Mouse (Mus musculus) neural tube, embryonic 11.5 days (tissue): Measurements from ENCODE around the gene Myo18a. TPM values are rescaled to one million over a fixed set of nuclear protein-coding genes. Genes with fewer than 3 reads are reported as not detected.
A peak's percentile ranks its signal among the peaks of the same experiment; 100 is the strongest.

Experiments
- ATAC-seq: fragments of 200-750 bp; cut with Nextera tagmentation; 2 replicates; pipeline ENCODE4 v1.8.0; 2017; ENCODE audit warnings: moderate number of reproducible peaks, mild to moderate bottlenecking, moderate TSS enrichment, moderate library complexity; ENCODE audit not compliant: insufficient read depth, low FRiP score, low TSS enrichment
- DNase-seq: peaks from one replicate; pipeline ENCODE4 v3.0.0-alpha.2; 2015; ENCODE audit warnings: low spot score
- H3K27ac ChIP-seq: fragments of 300-500 bp; sonication (generic); 2 replicates; pipeline ENCODE4 v1.5.1; 2014; ENCODE audit warnings: low read depth, mild to moderate bottlenecking, low read length
- H3K27me3 ChIP-seq: fragments of 300-500 bp; sonication (generic); 2 replicates; pipeline ENCODE4 v1.6.1; 2014; ENCODE audit warnings: mild to moderate bottlenecking, low read length, mixed read lengths; ENCODE audit not compliant: control insufficient read depth, insufficient read depth
- H3K36me3 ChIP-seq: fragments of 300-500 bp; sonication (generic); 2 replicates; pipeline ENCODE4 v1.6.1; 2014; ENCODE audit warnings: mild to moderate bottlenecking, low read length, moderate library complexity, mixed read lengths; ENCODE audit not compliant: control insufficient read depth, insufficient read depth
- H3K4me1 ChIP-seq: fragments of 300-500 bp; sonication (generic); 2 replicates; pipeline ENCODE4 v1.6.1; 2014; ENCODE audit warnings: low read length, mixed read lengths; ENCODE audit not compliant: control insufficient read depth, insufficient read depth
- H3K4me2 ChIP-seq: fragments of 300-500 bp; sonication (generic); 2 replicates; pipeline ENCODE4 v1.6.1; 2014; ENCODE audit warnings: low read depth, mild to moderate bottlenecking, moderate library complexity
- H3K4me3 ChIP-seq: fragments of 300-500 bp; sonication (generic); 2 replicates; pipeline ENCODE4 v1.5.1; 2014; ENCODE audit warnings: low read depth, low read length
- H3K9ac ChIP-seq: fragments of 300-500 bp; sonication (generic); 2 replicates; pipeline ENCODE4 v1.6.1; 2014; ENCODE audit warnings: mild to moderate bottlenecking, low read length
- H3K9me3 ChIP-seq: fragments of 300-500 bp; sonication (generic); 2 replicates; pipeline ENCODE4 v1.6.1; 2016; ENCODE audit warnings: low read length; ENCODE audit not compliant: control insufficient read depth
- WGBS: fragments of 180-500 bp; shearing (Covaris S2); extraction: QIAGEN DNeasy Blood & Tissue Kit; methylation state at CpG from one replicate; pipeline ENCODE4 v1.1.7; 2014; 5-methylcytosine and 5-hydroxymethylcytosine counted together
- polyA plus RNA-seq: library from polyadenylated mRNA; unstranded; fragments of >200 nt; fragmentation: Nextera tagmentation; extraction: Ambion mirVana; gene quantifications from 2 replicates; pipeline ENCODE4 v1.2.1, GENCODE M21; 2014

The Myo18a gene
- polyA plus RNA-seq, 1 experiment from 2014 or later = 31.3 TPM

DNA sequence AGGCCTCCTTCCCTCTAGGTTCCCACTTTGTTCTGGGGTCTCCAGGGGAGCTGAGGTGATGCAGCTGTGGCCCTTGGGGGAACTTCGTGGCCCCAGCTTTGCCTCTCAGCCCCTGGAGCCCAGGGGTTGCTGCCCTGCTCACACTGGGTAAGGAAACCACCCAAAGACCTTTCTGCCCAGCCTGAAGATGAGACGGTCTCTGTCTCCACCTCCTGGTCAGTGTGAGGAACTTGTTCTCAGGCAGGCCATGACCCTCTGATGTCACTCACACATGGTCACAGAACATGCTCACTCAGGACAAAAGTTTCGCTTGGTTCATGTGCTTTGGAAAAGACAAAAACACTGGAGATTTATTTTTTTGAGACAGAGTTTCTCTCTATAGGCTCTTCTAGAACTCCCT, 53.0 kb downstream of the Myo18a start:
- H3K9me3 ChIP-seq = no peaks in the 10 kb centered on the region
- no peak overlapping the region for H3K4me2 ChIP-seq
- H3K9ac ChIP-seq = no peak overlapping the region
- no peaks in the 10 kb centered on the region for H3K27me3 ChIP-seq
- peaks cover 3% of the 10 kb centered on the region; the same call in 1 of the 2 replicates for H3K36me3 ChIP-seq
- 26% methylated on average over 3 of the region's 3 CpGs for WGBS
- no peak for ATAC-seq
- DNase-seq = peak; percentile 70
- no peaks in the 10 kb centered on the region for H3K4me1 ChIP-seq
- no peak overlapping the region for H3K27ac ChIP-seq
- no peak overlapping the region for H3K4me3 ChIP-seq

DNA sequence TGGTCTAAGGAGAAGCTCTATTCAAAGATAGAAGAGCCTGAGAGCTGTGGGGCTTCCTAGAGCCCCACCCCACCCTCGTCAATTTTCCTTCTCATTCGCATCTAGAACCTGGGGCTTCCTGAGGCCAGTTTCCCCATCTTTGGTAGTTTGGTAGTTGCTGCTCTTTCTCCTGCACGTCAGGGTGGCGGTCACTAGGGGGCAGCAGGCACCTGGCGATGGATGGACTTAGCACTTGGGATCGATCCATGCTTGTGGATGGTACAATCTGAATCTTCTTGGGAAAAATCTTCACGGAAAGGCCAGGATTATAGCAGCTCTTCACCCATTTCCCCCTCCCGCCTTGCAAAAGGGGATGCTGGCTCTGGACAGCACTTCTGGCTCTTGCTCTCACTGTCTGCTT, 58.6 kb downstream of the Myo18a start:
- no peak overlapping the region for H3K4me3 ChIP-seq
- H3K9ac ChIP-seq = no peak overlapping the region
- no peak for ATAC-seq
- H3K27ac ChIP-seq = no peak overlapping the region
- WGBS = 17% methylated on average over 8 of the region's 8 CpGs
- H3K9me3 ChIP-seq = no peaks in the 10 kb centered on the region
- H3K4me2 ChIP-seq = no peak overlapping the region
- peak; percentile 72 for DNase-seq
- H3K27me3 ChIP-seq = 0 out of 2 replicates have a peak, but pooled peaks cover 3% of the 10 kb centered on the region
- peaks cover 6% of the 10 kb centered on the region; the same call in 1 of the 2 replicates for H3K36me3 ChIP-seq
- no peaks in the 10 kb centered on the region for H3K4me1 ChIP-seq

DNA sequence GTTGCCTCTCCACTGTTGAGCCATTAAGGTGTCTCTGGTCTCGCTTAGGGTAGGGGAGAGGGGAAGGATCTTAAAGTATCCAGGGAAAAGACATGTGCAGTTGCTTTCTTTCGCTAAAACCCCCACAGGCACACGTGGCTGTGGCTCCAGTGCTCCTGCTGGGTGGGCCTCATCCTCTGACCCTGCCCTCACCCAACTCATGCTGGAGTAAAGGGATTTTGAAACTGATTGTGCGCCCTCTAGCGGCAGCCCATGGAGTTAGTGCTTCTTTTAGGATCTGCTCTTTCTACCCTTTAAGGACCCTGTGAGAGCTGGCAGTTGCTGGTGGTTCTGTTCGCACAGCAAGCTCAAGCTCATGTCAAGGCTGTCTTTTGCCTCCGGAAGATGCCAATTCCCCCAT, 59.7 kb downstream of the Myo18a start:
- H3K9ac ChIP-seq = no peak overlapping the region
- DNase-seq (peak; percentile 76), ATAC-seq (no peak)
- 0 out of 2 replicates have a peak, but pooled peaks cover 5% of the 10 kb centered on the region for H3K27me3 ChIP-seq
- 19% methylated on average over 7 of the region's 7 CpGs for WGBS
- no peak overlapping the region for H3K4me3 ChIP-seq
- no peak overlapping the region for H3K4me2 ChIP-seq
- no peaks in the 10 kb centered on the region for H3K9me3 ChIP-seq
- H3K4me1 ChIP-seq = no peaks in the 10 kb centered on the region
- H3K27ac ChIP-seq = no peak overlapping the region
- H3K36me3 ChIP-seq = peaks cover 7% of the 10 kb centered on the region

DNA sequence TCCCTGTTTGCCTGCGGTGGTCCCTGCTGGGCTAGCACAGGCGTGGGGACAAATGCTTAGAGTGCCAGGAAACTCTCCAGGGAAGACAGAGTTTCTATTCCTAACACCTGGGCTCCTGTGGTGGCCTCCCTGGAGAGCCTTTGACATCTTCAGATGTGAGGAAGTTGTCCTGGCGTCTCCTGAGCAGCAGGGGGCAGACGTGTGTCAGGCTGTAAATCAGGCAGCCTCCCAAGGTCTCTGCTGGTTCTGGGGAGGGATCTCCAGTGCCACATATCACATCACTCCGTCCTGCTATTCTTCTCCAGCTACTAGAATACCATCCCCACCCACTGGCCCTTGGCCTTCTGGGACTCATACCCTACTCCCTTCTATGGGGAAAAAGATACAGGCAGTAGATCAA, 62.8 kb downstream of the Myo18a start:
- 2% methylated on average over 5 of the region's 5 CpGs for WGBS
- Histone ChIP-seq H3K36me3 (peaks cover 8% of the 10 kb centered on the region), H3K9ac (no peak overlapping the region), H3K4me2 (no peak overlapping the region), H3K27ac (no peak overlapping the region), H3K27me3 (0 out of 2 replicates have a peak, but pooled peaks cover 6% of the 10 kb centered on the region), H3K4me1 (peaks cover 4% of the 10 kb centered on the region; the same call in 1 of the 2 replicates), H3K9me3 (no peaks in the 10 kb centered on the region), H3K4me3 (no peak overlapping the region)
- DNase-seq = peak; percentile 75
- no peak for ATAC-seq

DNA sequence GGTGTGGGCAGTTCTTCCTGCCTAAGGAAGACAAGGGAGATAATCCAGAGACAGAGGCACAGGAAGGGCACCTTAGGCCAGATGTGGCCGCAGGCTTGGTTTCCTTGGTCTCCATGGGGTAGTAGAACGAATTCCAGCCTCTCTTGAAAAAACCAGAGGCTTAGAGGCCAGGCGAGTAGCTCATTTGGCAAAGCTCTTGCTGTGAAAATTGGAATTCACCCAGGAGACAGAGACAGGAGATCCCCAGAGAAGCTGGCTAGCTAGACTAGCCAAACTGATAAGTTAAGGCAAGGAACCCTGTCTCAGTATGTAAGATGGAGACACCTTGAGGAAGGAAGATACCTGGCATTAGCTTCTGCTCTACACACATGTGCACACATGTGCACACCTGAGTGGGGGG, 63.3 kb downstream of the Myo18a start:
- Histone ChIP-seq H3K27me3 (0 out of 2 replicates have a peak, but pooled peaks cover 6% of the 10 kb centered on the region), H3K36me3 (peaks cover 8% of the 10 kb centered on the region), H3K9me3 (no peaks in the 10 kb centered on the region), H3K4me2 (no peak overlapping the region), H3K27ac (no peak overlapping the region), H3K9ac (no peak overlapping the region), H3K4me1 (peaks cover 4% of the 10 kb centered on the region; the same call in 1 of the 2 replicates), H3K4me3 (no peak overlapping the region)
- 56% methylated on average over 3 of the region's 3 CpGs for WGBS
- no peak for DNase-seq
- no peak for ATAC-seq

GRCm38 (mm10) chr11:77827241-77827995, 64.4 kb downstream of the Myo18a start:
- Histone ChIP-seq H3K4me2 (no peak overlapping the region), H3K27ac (no peak overlapping the region), H3K9me3 (no peaks in the 10 kb centered on the region), H3K36me3 (peaks cover 8% of the 10 kb centered on the region), H3K4me3 (no peak overlapping the region), H3K27me3 (0 out of 2 replicates have a peak, but pooled peaks cover 6% of the 10 kb centered on the region), H3K4me1 (peaks cover 4% of the 10 kb centered on the region; the same call in 1 of the 2 replicates), H3K9ac (no peak overlapping the region)
- no peak for ATAC-seq
- DNase-seq = peak; percentile 82
- 58% methylated on average over 18 of the region's 18 CpGs for WGBS

DNA sequence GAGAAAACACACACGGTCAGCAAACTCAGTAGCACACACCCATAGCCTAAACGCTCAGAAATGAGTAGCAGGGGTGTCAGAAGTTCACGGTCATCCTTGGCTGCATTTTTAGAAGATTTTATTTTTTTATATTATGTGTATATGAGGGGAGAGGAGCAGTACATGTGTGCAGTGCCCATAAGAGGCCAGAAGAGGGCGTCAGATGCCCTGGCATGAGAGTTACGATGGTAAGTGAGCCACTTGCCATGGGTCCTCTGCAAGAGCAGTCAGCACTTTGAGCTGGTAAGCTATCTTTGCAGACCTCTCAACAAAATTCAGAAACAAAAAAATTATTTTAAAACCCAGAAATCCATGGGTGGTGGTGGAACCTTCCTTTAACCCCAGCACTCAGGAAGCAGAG, 65.1 kb downstream of the Myo18a start:
- Histone ChIP-seq H3K4me2 (no peak overlapping the region), H3K9me3 (no peaks in the 10 kb centered on the region), H3K9ac (no peak overlapping the region), H3K4me3 (no peak overlapping the region), H3K4me1 (peaks cover 4% of the 10 kb centered on the region; the same call in 1 of the 2 replicates), H3K27ac (no peak overlapping the region), H3K36me3 (peaks cover 12% of the 10 kb centered on the region), H3K27me3 (0 out of 2 replicates have a peak, but pooled peaks cover 6% of the 10 kb centered on the region)
- ATAC-seq (no peak), DNase-seq (no peak)
- WGBS = 91% methylated on average over 5 of the region's 5 CpGs

GRCm38 (mm10) chr11:77829043-77829841, 66.2 kb downstream of the Myo18a start:
- Histone ChIP-seq H3K4me1 (peaks cover 4% of the 10 kb centered on the region; the same call in 1 of the 2 replicates), H3K27ac (no peak overlapping the region)

More at GRCm38 (mm10) chr11:77829043-77829841, 66.2 kb downstream of the Myo18a start:
- Histone ChIP-seq H3K36me3 (peaks cover 9% of the 10 kb centered on the region), H3K27me3 (0 out of 2 replicates have a peak, but pooled peaks cover 3% of the 10 kb centered on the region), H3K9me3 (no peaks in the 10 kb centered on the region), H3K4me2 (no peak overlapping the region), H3K9ac (no peak overlapping the region), H3K4me3 (no peak overlapping the region)
- WGBS = 80% methylated on average over 23 of the region's 23 CpGs
- ATAC-seq (no peak), DNase-seq (no peak)
